Mouse (Mus musculus) bone marrow macrophage, adult 2 months (primary cell): ENCODE measurements around the gene Ap2b1.

Source experiments
- CTCF ChIP-seq: IDR thresholded peaks from 2 replicates; pipeline ENCODE4 v1.5.1; 2012; ENCODE audit warnings: low read depth, mild to moderate bottlenecking, low read length, moderate library complexity
- POLR2A ChIP-seq: IDR thresholded peaks from 2 replicates; pipeline ENCODE4 v1.6.1; 2012; ENCODE audit warnings: mild to moderate bottlenecking, low read depth, low read length, borderline replicate concordance

DNA sequence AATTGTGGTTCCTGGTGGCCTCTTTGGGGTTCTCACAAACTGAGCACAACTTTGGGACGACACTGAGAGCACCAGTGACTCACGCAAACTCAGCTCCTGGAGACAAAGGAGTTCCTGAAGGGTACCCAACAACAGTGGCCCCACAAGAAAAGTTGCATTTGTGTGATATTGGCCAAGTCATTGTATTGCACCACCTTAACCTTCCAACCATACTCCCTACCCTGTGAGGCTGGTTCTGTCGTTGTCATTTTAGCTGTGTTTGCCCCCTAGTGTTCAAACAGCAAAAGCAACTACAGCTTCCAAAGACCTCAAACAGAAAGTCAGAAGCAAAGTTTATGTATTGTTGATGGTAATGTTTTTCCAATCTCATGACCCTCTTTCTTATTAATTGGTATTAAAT is 35.7 kb upstream of the Ap2b1 start:
- TF ChIP-seq POLR2A (no peak), CTCF (no peak)
